Mouse (Mus musculus): ENCODE measurements around the gene Tnip3.

The Tnip3 gene
- long read RNA-seq, experiment 1 = 0 reads
- long read RNA-seq, experiment 2 = 0 reads

DNA sequence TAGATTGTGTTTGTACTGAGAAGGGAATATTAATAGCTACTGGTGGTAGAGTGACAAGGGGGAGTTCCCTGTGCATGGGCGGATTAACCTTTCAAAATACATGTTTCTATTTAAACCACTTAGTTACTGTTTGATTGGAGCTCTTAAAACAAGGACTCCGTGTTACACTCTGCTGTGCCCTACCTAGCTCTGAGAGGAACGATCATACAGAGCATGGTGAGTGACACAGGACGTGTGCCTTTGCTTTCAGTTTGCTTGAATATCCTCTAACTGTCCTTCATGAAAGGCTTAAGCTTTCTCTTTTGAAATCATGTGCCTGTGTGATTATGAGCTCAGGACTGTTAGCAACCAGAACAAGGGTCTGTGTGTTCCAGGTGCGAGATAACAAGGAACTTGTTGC is at the start of gene Tnip3:
Tnip3 (plus strand) TSS at position 122 of the 400 bp plus-strand sequence.
- intact Hi-C loops (cut with DNase I) = no loop called here

DNA sequence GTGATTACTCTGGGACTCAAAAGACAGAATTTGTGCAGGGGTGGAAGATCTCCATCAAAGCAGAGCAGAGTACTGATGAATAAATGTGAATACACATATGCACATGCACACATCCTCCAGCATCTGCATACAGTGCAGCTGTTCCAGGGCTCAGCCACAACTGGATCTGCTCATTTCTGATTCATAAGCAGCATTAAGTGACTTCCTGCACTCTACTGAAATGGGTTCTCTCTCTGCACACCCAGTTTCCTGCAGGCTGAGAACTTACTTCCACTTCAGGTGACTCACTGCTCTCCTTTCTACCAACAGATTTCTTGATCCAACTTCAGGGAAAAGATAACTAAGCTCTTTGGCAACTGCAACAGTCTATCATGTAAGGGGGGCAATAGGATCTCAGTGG is 26.3 kb upstream of the Tnip3 start:
- intact Hi-C loops (cut with DNase I) = no loop called here

DNA sequence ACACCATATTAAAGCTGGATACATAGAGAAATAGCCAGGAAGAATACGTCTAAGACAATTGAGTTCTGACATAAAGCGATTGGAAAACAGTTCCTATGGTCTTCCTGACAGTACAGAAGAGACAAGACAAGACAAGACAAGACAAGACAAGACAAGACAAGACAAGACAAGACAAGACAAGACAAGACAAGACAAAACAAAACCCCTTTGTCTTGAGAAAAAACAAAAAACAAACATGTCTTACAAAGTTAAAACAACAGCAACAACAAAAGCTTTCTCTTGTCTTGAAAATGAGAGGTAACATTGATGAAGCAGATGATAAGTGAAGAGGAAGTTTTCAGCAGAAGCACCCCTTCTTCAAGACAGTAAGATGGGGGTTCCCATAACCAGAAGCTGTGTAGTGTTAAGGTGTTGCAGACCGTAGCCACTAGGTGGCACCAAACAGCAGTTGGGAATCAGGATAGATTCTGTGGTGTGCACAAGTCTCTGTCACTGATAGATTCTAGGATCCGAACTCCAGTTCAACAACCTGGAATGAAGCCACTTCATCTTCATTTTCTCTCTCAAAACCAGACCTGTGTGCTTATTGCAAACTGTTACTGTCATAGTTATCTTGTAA is 15.0 kb upstream of the Tnip3 start:
- intact Hi-C loops (cut with DNase I) = loop anchor here (5.0 kb wide), 3 partner anchors 62 to 1022 kb away; no protein-coding TSS in a partner anchor

DNA sequence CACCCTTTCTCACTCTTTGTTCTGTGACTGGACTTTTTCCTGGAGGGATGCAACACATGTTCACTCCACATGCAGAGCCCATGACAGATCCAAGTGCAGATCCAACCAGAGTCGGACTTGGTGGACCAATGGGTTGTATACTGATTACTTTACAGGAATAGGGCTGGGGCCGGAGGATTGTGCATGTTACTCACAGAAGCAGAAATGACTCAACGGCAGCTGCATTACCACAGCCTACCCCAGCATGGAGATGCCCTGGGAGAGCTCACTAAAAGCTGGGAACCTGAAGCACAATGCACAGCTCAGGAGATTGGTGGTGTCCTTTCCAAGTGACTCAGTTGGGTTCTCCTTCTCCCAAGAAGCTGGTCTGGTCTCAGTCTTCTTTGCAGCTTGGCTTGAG is 11.3 kb upstream of the Tnip3 start:
- intact Hi-C loops (cut with DNase I) = loop anchor here (5.0 kb wide), 3 partner anchors 58 to 1018 kb away; no protein-coding TSS in a partner anchor

DNA sequence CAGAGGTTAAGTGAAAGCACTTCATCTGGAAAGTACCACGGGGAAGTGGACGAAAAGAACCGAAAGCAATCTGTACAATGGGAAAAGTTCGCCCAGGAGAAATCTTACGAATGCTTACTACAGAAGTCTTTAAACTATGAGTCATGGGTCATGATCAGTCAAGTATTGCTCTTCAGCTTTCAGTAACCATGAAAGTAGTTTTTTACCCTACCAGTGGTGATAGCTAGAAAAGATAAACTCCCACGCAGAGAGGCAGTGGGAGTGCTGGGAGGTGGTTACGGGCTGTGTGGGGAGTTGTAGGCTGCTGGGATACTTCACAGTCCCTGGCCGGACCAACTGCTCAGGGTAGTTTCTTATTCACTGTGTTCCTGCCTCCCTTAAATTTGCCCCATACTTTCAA is 8.4 kb upstream of the Tnip3 start:
- intact Hi-C loops (cut with DNase I) = loop anchor here (5.0 kb wide), 1 partner anchor 471 kb away; no protein-coding TSS in a partner anchor

DNA sequence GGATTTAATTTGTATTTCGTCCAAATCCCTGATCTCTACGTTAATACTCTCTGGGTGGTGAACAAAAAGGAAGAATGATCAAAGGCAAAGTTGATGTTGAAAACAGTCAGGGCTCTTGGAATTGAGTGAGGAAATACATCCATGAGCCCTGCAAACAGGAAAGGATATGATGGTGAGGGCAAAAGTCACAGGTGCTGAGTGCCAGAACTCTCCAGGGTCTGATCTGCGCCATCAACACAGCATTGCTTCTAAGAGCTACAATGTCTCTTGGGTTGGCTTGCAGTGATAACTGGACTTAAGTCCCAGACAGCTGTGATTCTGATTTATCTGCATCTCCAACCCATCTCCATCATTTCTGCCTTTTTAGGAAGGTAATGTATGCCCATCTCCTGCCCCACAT is 4.3 kb upstream of the Tnip3 start:
- intact Hi-C loops (cut with DNase I) = no loop called here

DNA sequence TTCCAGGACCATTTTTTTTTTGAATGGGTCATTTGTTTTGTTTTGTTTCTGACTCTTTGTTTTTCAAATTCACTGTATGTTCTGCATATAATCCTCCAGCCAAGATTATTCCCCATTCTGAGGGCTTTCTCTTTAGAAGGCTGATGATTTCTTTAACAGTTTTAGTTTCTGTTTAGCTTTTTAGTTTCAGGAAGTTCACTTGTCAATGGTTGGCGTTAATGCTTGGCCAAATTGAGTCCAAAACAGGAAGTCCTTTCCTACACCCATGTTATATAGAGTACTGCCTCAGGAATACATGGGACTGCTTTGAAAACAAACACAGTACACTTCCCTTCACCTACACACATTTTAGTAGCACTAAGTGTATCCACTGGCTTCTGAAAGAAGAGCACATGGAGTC is 2.8 kb downstream of the Tnip3 start:
- intact Hi-C loops (cut with DNase I) = no loop called here

DNA sequence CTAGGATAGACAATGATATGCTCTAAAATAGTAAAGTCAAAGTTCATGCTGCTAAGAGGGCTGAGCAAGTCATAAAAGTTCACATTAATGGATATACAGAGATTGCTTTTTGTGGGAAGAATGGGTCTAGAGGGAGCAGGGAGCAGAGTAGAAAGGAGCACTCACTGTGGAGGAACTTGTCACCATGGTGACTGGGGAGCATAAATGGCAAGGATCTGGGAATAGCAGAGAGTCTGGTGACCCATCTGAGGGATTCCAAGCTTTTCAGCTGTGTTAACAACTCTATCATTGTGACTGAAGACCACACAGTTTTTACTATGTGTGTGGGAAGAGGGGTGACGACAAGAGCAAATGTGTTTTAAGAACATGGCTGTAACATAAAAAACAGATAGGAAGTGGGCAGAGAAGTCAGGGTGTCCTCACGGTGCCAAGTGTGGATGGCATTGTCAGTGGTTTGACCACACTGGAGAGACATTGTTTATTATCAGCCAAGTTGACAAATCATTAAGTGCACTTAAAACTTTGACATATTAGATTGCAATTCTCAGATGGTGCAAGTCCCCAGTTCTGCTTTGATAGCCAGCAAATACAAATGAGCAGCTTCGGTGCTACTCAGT is 6.2 kb downstream of the Tnip3 start:
- intact Hi-C loops (cut with DNase I) = no loop called here

DNA sequence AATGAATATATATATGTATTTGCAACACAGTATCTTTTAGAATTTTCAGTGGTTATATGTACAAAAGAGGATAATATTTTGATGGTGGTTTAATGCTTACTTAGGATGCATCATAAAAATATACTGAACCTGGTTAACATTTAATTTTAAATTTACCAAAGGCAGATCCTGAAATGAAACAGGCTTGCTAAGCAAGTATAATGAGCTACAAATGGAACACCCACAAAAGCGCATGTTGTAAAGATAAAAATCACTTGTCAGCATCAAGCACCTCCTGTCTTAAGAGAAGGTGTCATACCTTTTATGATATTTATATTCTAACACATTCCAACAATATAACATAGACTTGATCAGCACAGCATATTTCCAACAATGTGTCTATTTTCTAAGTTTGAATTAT is 8.6 kb downstream of the Tnip3 start:
- intact Hi-C loops (cut with DNase I) = no loop called here

DNA sequence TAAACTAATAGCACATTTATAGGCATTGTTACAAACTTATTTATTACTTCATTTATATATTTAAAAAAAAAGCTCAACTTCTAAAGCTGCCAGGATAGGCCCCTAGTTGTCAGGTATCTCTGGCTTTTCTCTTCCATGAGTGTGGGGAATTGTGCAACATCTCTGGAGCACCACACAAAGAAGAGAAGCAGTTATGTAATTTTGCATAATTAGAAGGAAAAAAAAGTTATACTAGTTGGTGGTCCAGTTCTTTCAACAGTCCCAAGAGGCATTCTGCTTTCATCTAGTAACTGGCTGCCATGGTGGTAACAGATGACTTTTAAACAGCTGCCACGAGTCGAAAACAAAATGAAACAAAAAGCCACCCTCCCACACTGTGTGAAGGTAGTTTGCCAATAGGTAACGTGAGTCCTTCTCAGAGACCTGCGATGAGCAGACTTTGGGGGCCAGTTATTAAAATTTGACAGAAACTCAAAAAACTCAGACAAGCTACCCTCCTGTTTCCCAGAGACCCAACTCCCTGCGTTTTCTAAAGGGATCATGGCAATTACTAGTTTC is 12.3 kb downstream of the Tnip3 start:
- intact Hi-C loops (cut with DNase I) = no loop called here

DNA sequence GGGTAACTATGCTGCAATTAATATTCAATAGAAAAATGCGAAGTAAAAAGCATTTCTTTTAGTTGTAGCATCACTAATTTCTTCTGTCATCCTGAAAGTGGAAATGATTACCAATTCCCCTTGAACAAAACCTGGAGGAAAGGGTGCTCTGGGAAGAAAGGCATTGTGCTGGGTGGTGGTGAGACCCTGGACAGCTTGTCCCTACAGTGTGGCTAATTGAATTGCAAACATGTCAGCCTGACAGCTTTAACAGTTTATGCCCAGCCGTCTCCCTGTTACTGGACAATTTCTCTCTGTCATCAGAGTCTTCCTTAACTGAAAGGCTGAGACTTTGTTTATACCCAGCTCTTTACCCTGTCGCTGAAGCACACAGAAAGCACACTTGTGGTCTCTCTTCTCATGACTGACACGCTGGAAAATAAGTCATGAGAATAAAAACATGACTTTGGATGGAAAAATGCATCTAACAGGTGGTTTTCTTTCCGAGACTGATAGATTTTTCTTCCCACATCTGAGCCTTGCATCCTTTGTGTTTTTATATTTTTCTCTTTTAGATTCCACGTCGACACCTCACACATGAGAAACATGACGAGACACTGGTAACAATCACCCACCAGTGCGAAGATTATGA is 13.0 kb downstream of the Tnip3 start:
- intact Hi-C loops (cut with DNase I) = no loop called here

DNA sequence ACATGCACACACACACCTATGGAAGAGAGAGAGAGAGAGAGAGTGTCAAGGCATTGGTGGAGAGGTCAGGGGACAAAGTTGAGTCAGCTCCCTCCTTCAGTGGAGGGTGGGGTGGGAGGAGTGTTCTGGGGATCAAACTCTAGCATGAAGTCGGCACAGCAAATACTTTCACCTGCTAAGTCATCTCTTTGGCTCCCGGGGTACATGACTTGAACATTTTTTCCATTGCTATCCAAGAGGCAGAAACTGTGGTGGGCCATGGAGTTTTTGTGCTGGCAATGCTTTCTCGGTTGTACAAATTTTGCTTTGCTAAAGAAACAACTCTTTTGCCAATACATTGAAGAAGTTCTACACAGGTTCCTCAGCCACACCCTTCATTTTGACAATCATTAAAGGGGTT is 13.8 kb downstream of the Tnip3 start:
- intact Hi-C loops (cut with DNase I) = no loop called here

DNA sequence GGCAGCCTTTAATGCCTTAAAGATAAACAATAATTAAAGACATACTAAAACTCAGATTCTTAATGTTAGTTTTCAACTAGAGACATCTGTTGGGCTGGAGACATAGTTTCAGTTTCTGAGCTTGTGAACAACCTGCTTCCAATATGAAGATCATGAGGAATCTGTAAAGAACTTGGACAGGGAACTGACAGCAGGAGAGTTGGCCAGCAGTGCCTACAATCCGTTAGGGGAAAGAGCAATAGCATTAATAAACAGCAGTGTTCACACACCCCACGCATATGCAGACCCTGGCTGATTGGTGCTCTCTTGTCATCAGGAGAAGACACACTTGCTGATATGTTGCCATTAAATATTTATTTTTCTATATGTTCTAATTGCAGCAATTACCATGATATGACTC is 15.0 kb downstream of the Tnip3 start:
- intact Hi-C loops (cut with DNase I) = no loop called here

DNA sequence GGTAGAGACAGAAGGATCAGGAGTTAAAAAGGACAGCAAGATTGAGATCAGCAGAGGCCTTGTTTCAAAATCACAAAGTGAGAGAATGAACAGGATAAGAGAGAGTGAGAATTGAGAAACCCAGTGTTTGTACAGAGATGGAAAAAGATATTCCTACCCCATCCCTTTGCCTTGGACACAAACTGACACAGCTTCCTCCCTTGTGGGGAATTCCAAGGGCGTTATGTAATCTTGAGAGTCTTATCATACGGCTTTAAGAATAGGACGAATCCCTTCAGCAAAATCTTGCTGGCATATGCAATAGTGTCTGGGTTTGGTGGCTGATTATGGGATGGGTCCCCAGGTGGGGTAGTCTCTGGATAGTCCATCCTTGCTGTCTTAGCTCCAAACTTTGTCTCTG is 16.0 kb downstream of the Tnip3 start:
- intact Hi-C loops (cut with DNase I) = no loop called here

DNA sequence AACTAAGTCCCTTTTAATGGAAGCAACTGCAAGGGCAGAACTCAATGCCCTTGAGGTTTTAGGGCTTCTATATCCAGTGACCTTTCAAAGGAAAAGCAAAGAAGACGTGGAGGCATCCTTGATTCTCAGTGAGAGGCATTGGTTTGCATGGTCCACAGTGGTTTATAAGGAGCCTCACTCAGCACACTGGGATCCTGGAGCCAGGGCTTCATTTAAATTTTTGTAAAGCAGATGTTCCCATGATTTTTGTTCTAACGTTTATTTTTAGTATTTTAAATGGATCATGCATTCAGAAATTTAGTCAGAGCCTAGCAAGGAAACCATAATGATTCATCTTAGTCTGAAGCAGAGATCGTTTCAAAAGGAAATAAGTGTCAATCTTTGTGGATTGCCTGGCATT is 17.3 kb downstream of the Tnip3 start:
- intact Hi-C loops (cut with DNase I) = no loop called here

DNA sequence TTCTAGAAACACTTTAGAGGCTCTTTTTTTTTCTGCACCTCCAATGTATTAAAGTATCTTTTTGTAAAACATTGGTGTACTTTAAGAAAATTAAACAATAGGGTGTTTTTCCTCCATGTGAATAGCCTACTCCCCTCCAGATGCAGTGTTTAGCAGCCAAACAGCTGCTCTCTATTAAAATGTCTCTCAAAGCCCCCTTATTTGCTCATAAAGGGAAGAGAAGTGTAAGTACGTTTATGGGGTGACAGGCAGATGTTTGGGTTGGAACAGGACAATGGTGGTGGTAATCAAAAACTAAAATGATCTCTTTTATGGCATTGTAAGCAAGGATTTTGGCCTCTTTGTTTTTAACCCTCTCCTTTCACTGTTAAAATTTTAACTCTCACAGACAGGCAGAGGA is 17.8 kb downstream of the Tnip3 start:
- intact Hi-C loops (cut with DNase I) = no loop called here

DNA sequence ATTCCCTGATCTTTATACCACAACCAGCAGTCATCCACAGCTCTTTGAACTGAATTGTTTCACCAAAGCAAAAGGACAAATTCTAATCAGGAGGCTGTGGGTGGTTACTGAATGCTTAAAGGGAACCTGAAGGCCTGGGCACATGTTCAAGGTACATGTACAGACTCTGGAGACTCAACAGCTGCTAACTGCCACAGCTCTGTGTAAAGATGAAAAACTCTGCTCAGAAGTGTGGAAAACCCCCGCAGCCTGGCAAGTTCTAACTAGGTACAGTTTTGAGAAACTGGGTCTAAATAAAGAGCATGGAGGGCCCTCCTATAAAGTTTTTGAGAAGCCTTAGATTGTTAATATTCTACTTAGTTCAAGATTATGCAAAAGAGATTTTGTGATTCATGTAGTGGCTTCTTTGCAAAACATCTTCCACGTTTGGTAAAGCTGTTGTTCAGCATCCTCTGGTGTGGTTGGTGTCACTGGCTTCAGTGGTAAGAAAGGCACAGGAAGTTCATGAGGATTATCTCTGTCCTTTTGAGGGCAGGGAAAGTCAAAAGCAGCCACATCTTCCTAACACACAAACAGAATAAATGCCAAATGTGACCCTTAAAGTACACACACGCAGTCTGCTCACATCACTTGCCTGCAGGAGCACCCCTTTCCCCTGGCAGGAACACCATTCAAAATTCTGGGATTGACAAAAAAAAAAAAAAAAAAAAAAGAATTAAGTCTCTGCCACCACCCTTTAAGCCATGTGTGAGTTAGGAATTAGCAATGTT is 39.0 kb downstream of the Tnip3 start:
- intact Hi-C loops (cut with DNase I) = no loop called here

DNA sequence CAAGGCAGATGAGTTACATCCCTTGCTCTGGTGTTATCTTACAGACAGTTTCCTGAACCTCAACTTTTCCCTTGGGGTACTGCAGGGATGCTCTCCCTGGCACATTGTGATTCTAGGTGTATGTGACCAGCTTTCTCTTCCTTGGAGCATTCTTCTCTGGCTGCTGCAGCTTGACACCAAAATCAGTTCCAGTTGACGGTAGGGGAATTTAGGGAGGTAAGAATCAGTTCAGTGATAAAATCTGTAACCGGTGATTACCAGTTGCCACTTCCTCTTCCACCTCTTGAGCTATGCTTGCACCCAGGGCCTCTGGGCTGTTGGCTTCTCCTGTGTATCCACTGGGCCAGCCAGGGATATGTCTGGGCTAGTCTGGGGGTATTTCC is 39.5 kb downstream of the Tnip3 start:
- intact Hi-C loops (cut with DNase I) = no loop called here

DNA sequence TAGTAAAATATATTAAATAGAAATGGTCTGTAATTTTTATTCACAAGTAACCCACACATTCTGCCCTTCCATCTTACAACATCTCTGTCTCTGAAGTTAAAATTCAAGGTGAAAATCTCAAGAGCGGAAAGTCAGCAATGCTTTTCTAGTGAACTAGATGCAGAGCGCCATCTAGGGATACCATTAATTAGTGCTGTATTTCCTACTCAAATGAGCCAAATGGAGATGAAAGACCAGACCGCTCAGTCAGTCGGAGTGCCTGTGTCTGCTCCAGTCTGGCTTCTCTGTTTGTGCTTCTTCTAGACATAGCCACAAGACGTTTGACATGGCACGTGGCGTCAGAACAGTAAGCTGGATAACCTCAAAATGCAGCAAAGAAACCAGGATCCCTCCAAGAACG is 44.6 kb downstream of the Tnip3 start:
- intact Hi-C loops (cut with DNase I) = loop anchor here (5.0 kb wide), 1 partner anchor 57 kb away; no protein-coding TSS in a partner anchor

DNA sequence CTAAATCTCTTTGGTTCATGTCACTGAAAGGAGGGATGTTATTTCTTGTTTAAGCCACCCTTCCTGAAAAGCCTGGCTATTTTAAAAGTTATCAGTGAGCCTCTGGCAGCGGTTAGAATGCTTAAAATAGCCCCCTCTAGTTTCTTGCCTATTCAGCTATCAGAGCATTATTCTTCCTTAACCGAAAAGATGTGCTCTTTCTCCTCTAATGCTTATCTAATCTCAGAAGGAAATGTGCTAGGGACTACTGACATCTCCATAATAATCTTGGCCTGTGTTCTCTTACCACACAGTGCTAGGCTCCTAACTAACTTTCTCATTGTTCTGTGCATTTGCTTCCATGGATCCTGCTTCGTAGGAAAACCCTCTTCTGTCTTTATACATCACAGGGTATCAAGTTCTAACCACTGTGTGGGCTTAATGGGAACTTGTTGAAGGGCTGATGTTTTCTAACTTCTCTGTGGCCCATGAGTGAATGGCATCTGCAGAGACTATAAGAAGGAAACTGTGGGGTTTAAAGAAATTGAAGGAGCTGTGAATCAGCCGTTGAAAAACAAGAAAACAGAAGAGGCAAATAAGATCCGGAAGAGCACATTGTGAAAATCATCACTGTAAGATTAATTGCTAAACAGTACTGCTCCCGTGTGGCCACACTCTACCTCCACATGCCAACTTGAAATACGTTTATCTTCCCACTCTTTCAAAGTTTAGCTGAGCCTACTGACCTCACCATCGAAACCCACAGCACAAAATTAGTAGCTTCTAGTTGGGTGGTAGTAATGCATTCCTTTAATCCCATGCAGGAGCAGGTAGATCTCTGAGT is 53.2 kb downstream of the Tnip3 start:
- intact Hi-C loops (cut with DNase I) = no loop called here

DNA sequence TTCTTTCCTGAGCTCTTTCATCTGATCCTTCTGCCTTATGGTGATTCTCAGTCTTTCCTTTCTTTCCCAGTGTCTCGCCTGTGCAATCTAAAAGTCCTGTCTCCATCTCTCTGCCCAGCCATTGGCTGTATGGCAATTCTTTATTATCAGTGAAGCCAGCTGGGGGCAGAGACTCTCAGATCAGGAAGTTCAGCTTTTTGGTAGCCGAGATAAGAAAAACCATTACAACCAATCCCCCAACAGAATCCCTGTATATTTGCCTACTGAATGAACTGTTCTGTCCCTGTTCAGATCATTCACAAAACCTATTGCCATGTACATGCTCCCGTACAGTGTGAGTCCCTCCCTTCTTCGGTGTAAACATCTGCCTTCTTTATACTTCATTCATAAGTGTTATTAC is 57.9 kb downstream of the Tnip3 start:
- intact Hi-C loops (cut with DNase I) = no loop called here

Measured in adrenal gland (tissue).